Mouse (Mus musculus): ENCODE measurements around the gene Ugt1a6b.
"Not testable (repeated sequence)": the region's sequence is repeated elsewhere in the genome, so short reads cannot be mapped to it uniquely, and the experiment has no call there.

GRCm38 (mm10) chr1:88135229-88135904, 32.3 kb downstream of the Ugt1a6b start:
- not testable (repeated sequence) for TF ChIP-seq POLR2A, CTCF (IDR thresholded peaks at IDR 0.05; ENCODE audit: extremely low read depth, insufficient read depth, low read length)

Measured in cortical plate, adult 2 months (tissue).